Comparison of ENCODE assay signal across 8 mouse cellular contexts in the genomic region with DNA sequence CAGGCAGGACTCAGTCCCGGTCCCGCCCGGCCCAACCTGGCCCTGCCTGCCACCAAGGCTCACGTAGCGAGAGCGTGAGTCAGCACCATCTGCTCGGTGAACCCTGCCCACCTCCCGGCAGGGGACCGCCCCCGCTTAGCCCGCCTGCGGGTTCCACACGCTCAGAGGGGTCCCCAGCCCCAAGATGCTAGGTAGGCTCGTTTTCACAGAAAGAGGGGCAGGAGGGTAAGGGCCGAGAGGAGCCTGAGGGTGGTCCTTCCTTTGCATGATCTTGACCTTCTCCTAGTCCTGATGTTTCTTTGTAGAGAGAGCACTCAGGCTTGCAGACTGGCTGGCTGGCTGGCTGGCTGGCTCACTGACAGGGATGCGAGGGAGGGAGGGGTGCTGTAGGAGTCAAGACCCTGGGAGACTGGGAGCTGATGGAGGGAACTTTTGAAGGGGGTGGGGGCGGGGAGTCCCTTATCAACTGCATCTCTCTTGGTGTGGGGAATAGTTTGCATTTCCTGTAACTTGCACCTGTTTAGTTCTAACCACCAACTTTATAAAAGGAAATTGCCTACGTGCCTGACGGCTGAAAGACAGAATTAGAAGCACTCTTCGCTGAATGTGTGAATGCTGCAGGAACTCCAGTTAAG.
A peak's percentile ranks its signal among the peaks of the same experiment; 100 is the strongest.
DNase-seq lines count a peak whose midpoint lies in the region; ATAC-seq lines count a peak whose summit lies in the region.

No protein-coding gene starts in this region.

- DNase-seq in NIH3T3 (ENCODE audit: low read depth) = peak; percentile 37
- DNase-seq in cerebellum, postnatal 10 days = peak; percentile 66 to 75
- peak; percentile 43 to 71 for DNase-seq in frontal cortex, postnatal 36 days (ENCODE audit: low spot score in 2 of 2)
- DNase-seq in left cerebral cortex, postnatal 10 days (ENCODE audit: extremely low spot score in 1 of 2, low spot score in 2 of 2) = peak; percentile 9 to 62
- DNase-seq in right cerebral cortex, postnatal 10 days (ENCODE audit: low spot score in 2 of 2) = peak; percentile 38 to 50
- peak; percentile 69 for DNase-seq in urinary bladder, postnatal 14 days (ENCODE audit: low spot score)

- peaks cover 39% of the 10 kb centered on the region for H3K27me3 ChIP-seq in hindbrain, embryonic 13.5 days

- no peaks in the 10 kb centered on the region for H3K9me3 ChIP-seq in hindbrain, embryonic 13.5 days

- peak overlapping the region; percentile 71 for H3K9ac ChIP-seq in hindbrain, embryonic 13.5 days

- no peak overlapping the region for H3K27ac ChIP-seq in hindbrain, embryonic 13.5 days

- WGBS in hindbrain, embryonic 13.5 days = under 1% methylated on average over 20 of the region's 20 CpGs

- intact Hi-C loops in left cerebral cortex, postnatal 10 days (cut with DNase I) = no loop called here

- H3K4me2 ChIP-seq in hindbrain, embryonic 13.5 days = peak overlapping the region; percentile 74

- peaks cover 26% of the 10 kb centered on the region for H3K4me1 ChIP-seq in hindbrain, embryonic 13.5 days (replicated peaks)

- no peaks in the 10 kb centered on the region for H3K36me3 ChIP-seq in hindbrain, embryonic 13.5 days

- ATAC-seq in hindbrain, embryonic 13.5 days (ENCODE audit: low FRiP score) = peak; percentile 80
- peak; percentile 90 for ATAC-seq in megakaryocyte, adult 5-6 weeks (ENCODE audit: poor library complexity, severe bottlenecking)

- peak overlapping the region; percentile 40 for H3K4me3 ChIP-seq in hindbrain, embryonic 13.5 days
